ENCODE assay signal across 11 mouse cellular contexts in genomic region chr13:34248107-34248506, GRCm38 (mm10).
DNase-seq lines count a peak whose midpoint lies in the region; ATAC-seq lines count a peak whose summit lies in the region.
"Had no signal": no experiment of that assay in that cellular context is flagged by ENCODE, and none has a peak within 500 bp of the region (broad histone marks: within the 10 kb centered on the region; RNA-seq: fewer than 3 reads in every experiment).

No protein-coding gene starts in this region.

- DNase-seq in Muller cell, postnatal 12 days (ENCODE audit: inconsistent ontology term) = peak; percentile 27
- peak; percentile 56 for DNase-seq in embryo, embryonic 10.5 days (ENCODE audit: low spot score)
- peak; percentile 94 for DNase-seq in midbrain, embryonic 11.5 days (ENCODE audit: low spot score, missing footprints)
- no peak for DNase-seq in kidney, postnatal 25 days
- DNase-seq in left cerebral cortex, adult 8-10 months (ENCODE audit: low spot score in 2 of 2) = no peak
- DNase-seq: kidney, adult 2 months; layer of hippocampus, postnatal 36 days; lung, adult 18-20 months had no signal

- H3K9me3 ChIP-seq in forebrain, embryonic 16.5 days (ENCODE audit: control insufficient read depth, low read length) = no peaks in the 10 kb centered on the region
- H3K9me3 ChIP-seq in midbrain, embryonic 11.5 days (ENCODE audit: control insufficient read depth, low read length) = no peaks in the 10 kb centered on the region
- no peaks in the 10 kb centered on the region for H3K9me3 ChIP-seq in kidney, embryonic 16.5 days (ENCODE audit: low read length)

- no peak for ATAC-seq in forebrain, embryonic 16.5 days
- ATAC-seq in midbrain, embryonic 11.5 days (ENCODE audit: low FRiP score) = 0 out of 2 replicates have a peak, but pooled peaks have one; percentile 4
- ATAC-seq in erythroblast, adult 5-6 weeks (replicated peaks; ENCODE audit: low FRiP score, poor library complexity, severe bottlenecking) = no peak
- ATAC-seq in kidney, embryonic 16.5 days (ENCODE audit: low FRiP score, low TSS enrichment) = no peak

- H3K4me3 ChIP-seq in forebrain, embryonic 16.5 days (replicated peaks; ENCODE audit: low read length) = no peak overlapping the region
- no peak overlapping the region for H3K4me3 ChIP-seq in midbrain, embryonic 11.5 days (ENCODE audit: low read depth, low read length)
- H3K4me3 ChIP-seq in kidney, embryonic 16.5 days (ENCODE audit: low read length) = no peak overlapping the region

- WGBS in forebrain, embryonic 16.5 days = 6% methylated on average over 6 of the region's 6 CpGs
- WGBS in midbrain, embryonic 11.5 days = 6% methylated on average over 6 of the region's 6 CpGs
- 29% methylated on average over 6 of the region's 6 CpGs for WGBS in kidney, embryonic 16.5 days

- H3K4me1 ChIP-seq in forebrain, embryonic 16.5 days (replicated peaks; ENCODE audit: control insufficient read depth, insufficient read depth, low read length) = peaks cover 22% of the 10 kb centered on the region
- peaks cover 39% of the 10 kb centered on the region for H3K4me1 ChIP-seq in midbrain, embryonic 11.5 days (ENCODE audit: control insufficient read depth, insufficient read depth, low read length)
- H3K4me1 ChIP-seq in kidney, embryonic 16.5 days (ENCODE audit: insufficient read depth, low read length) = peaks cover 13% of the 10 kb centered on the region

- no peak overlapping the region; the same call in 1 of the 2 replicates for H3K4me2 ChIP-seq in forebrain, embryonic 16.5 days (ENCODE audit: low read length)
- H3K4me2 ChIP-seq in midbrain, embryonic 11.5 days = peak overlapping the region; percentile 38
- H3K4me2 ChIP-seq in kidney, embryonic 16.5 days (replicated peaks; ENCODE audit: low read depth, low read length) = no peak overlapping the region

- peak overlapping the region; percentile 71 for H3K27ac ChIP-seq in forebrain, embryonic 16.5 days (ENCODE audit: low read length)
- H3K27ac ChIP-seq in midbrain, embryonic 11.5 days (ENCODE audit: low read depth, low read length) = peak overlapping the region; percentile 82
- no peak overlapping the region for H3K27ac ChIP-seq in kidney, embryonic 16.5 days (ENCODE audit: low read length)

- H3K27me3 ChIP-seq in forebrain, embryonic 16.5 days (replicated peaks; ENCODE audit: control insufficient read depth, insufficient read depth, low read length) = no peaks in the 10 kb centered on the region
- H3K27me3 ChIP-seq in midbrain, embryonic 11.5 days (ENCODE audit: control insufficient read depth, insufficient read depth, low read length) = peaks cover 3% of the 10 kb centered on the region; the same call in 1 of the 2 replicates
- no peaks in the 10 kb centered on the region for H3K27me3 ChIP-seq in kidney, embryonic 16.5 days (ENCODE audit: insufficient read depth, low read length)

- H3K9ac ChIP-seq in forebrain, embryonic 16.5 days (replicated peaks; ENCODE audit: low read depth, low read length) = no peak overlapping the region; the same call in 1 of the 2 replicates
- H3K9ac ChIP-seq in midbrain, embryonic 11.5 days (ENCODE audit: low read length) = peak overlapping the region; percentile 53; the same call in 1 of the 2 replicates
- H3K9ac ChIP-seq in kidney, embryonic 16.5 days (replicated peaks; ENCODE audit: low read length) = no peak overlapping the region

- H3K36me3 ChIP-seq in forebrain, embryonic 16.5 days (ENCODE audit: control insufficient read depth, insufficient read depth) = no peaks in the 10 kb centered on the region
- no peaks in the 10 kb centered on the region for H3K36me3 ChIP-seq in midbrain, embryonic 11.5 days (ENCODE audit: control insufficient read depth, insufficient read depth, low read length)
- H3K36me3 ChIP-seq in kidney, embryonic 16.5 days (ENCODE audit: insufficient read depth, low read length) = no peaks in the 10 kb centered on the region

Comparison
In these comparisons a context has a peak if more than half of its experiments do, and no peak if none do; other contexts are left out.
1. DNase-seq: peak in Muller cell, postnatal 12 days (single experiment), embryo, embryonic 10.5 days (single experiment) and midbrain, embryonic 11.5 days (single experiment); none in kidney, postnatal 25 days (0 of 2) and left cerebral cortex, adult 8-10 months (0 of 2).